Mouse (Mus musculus) brown adipose tissue, adult 24 weeks (tissue): ENCODE measurements at regions not wholly inside any gene's neighbourhood (a gene's known extent, or its start where the extent isn't known, plus 50 kb on each side); places are given as distances from the start of the nearest gene placed in this dataset.

Source experiments
- H3K27ac ChIP-seq: fragments of 200-500 bp; replicated peaks from 2 replicates; pipeline ENCODE4 v1.5.1; 2012; ENCODE audit warnings: low read depth, mild to moderate bottlenecking, low read length
- H3K4me1 ChIP-seq: fragments of 200-500 bp; 2 replicates; pipeline ENCODE4 v1.6.1; 2012; ENCODE audit warnings: low read length, mixed read lengths; ENCODE audit not compliant: control insufficient read depth, insufficient read depth, insufficient read length
- H3K4me3 ChIP-seq: fragments of 200-500 bp; 2 replicates; pipeline ENCODE4 v1.5.1; 2012; ENCODE audit warnings: low read depth, mild to moderate bottlenecking, low read length, moderate library complexity; ENCODE audit not compliant: insufficient read depth

DNA sequence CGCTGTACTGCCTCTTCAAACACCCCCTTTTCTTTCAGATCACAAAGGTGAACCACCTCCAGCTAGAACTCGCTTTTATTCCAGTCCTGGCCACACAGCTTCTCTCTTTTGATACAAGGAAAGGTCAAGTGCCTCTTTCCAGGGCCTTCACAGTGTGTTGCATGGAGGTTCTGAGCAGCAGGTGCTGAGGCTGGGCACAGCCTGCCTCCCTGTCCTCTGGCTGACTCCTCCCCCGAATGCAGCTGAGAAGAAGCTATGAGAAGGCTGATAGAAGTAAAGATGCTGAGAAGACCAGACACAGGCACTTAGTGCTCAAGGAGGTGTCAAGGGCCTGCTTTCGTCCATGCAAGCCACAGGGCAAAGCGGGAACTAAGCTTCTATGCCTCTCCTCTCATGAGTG, 248.2 kb downstream of the Pdcd6ip start:
- Histone ChIP-seq H3K27ac (no peak overlapping the region), H3K4me3 (no peak overlapping the region), H3K4me1 (no peaks in the 10 kb centered on the region)

DNA sequence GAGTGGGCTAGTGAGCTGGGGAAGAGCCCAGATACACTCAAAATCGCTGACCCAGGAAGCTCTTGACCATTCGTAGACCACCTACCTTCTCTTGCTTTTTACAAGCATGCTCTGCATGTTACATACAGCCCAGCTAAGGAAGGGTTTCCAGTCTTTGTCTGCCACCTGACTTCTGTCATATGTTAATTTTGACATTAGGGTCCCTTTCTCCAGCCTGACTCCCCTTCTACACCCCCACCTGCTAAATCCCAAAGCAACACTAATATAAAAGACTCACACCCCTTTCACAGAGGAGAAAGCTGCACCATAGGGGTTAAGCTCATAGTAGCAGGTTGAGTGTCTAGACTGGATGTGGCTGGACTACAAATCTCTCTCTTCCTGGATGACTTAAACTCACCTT, 248.8 kb downstream of the Pdcd6ip start:
- no peak overlapping the region for H3K4me3 ChIP-seq
- H3K4me1 ChIP-seq = no peaks in the 10 kb centered on the region
- no peak overlapping the region for H3K27ac ChIP-seq

DNA sequence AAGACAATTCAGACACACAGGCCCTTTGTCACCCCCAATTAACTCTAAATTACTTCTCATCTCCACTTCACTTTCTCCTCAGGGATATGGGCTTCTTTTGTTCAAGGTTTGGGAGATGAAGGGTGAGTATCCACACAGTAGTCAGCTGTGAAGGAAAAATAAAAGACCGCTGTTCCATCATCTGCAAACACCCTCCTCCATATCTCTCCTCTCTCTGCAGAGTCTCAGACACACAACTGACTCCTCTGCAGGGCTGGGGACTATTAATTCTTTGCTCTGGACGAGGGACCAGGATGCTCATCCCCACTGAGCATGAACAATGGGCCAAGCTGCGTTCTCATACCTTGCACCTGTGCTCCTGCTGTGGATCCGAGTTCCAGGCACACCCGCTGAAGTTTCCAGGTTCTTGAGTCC, 249.3 kb downstream of the Pdcd6ip start:
- H3K4me3 ChIP-seq = no peak overlapping the region
- no peak overlapping the region for H3K27ac ChIP-seq
- H3K4me1 ChIP-seq = no peaks in the 10 kb centered on the region

DNA sequence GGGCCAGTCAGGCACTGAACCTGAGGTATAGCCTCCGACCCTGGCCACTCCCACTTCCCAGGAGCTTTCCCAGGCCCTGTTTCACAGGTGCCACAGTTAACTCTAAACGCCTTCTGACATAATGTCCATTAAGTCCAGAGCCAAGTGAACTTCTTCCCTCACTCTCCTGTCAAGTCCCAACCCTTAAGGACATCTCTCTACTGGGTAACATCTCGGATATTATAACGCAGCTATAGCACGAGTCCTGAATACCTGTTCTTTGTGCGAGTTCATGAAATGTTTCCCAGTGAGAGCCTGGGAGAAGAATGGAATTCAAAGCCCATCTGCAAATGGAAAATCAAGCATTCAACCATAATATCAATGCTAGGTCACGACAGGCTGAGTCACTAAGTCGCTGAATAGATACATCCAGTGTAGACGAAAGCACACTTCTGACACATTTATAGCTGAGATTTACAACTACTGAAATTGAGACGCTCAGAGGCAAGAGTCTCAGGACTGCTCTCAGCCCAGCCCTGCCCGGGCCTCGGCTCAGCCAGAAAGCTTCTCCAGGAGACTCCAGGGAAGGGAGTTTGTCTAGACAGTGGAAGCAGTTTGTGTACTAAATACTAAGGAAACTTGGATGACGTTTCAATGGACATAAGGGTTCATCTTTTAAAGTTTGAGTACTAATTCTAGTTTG, 250.7 kb downstream of the Pdcd6ip start:
- Histone ChIP-seq H3K27ac (no peak overlapping the region), H3K4me3 (no peak overlapping the region), H3K4me1 (no peaks in the 10 kb centered on the region)

DNA sequence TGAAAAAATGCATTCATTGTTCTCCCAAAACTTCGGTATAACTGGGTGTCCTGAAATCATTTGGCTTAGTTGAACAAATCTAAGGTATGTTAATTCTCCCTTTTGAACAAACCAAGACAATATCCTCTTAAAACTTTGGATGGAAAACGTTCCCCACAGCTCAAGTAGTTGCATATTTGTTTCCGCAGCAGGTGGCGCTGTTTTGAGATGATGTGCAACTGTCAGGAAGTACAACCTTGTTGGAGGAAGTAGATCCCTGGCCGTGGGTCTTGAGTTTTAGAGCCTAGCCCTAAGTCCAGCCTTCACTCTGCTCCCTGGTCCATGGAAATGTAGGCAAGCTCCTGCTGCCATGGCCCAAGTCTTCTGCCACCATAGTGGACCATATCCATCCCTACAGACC, 252.5 kb downstream of the Pdcd6ip start:
- Histone ChIP-seq H3K27ac (no peak overlapping the region), H3K4me1 (no peaks in the 10 kb centered on the region), H3K4me3 (no peak overlapping the region)

DNA sequence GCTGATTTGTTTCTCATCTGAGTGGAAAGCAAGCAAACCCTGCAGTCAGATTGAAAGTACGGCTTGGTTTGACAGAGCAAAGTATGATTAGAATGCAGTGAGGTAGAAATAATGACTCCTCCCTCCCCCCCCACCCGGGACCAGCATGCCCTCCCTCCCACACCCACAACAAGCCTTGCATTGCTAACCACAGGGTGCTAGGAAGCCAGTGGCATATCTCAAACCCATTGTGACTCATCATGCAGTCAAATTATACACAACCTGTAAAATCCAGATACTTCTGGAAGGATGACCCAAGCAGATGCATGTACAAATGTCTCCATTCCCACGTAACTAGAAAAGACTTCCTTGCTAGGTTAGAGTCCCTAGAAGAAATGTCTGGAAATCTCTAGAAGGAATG, 254.8 kb downstream of the Pdcd6ip start:
- Histone ChIP-seq H3K4me3 (no peak overlapping the region), H3K27ac (no peak overlapping the region), H3K4me1 (no peaks in the 10 kb centered on the region)

DNA sequence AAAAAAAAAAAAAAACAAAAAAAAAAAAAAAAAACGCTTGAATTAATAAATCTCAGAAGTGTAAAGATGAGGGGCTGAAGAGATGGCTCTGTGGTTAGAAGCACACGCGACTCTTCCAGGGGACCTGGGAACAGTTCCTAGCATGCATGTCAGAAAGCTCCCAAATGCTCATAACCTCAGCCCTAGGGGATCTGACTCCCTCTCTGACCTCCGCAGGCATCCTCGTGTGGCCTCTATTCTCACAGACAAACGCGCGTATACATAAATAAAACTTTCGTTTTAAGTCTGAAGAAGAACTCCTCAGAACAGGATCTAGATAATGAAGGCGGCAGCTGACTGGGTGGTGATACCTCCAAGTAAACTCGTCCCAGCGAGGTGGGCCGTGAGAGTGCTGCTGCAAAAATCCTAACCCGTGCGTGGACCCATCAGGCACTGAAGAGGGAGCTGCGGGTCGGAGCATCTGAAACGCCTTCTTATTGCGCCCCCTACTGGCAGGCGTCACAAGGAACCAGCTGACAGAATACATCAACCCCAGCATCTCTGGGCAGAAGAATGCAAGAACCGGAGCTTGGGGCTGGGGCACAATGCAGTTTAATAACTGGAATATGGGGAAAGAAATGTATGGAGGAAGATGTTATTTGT, 266.2 kb downstream of the Pdcd6ip start:
- Histone ChIP-seq H3K4me1 (no peaks in the 10 kb centered on the region), H3K4me3 (peak overlapping the region; percentile 52), H3K27ac (no peak overlapping the region)

DNA sequence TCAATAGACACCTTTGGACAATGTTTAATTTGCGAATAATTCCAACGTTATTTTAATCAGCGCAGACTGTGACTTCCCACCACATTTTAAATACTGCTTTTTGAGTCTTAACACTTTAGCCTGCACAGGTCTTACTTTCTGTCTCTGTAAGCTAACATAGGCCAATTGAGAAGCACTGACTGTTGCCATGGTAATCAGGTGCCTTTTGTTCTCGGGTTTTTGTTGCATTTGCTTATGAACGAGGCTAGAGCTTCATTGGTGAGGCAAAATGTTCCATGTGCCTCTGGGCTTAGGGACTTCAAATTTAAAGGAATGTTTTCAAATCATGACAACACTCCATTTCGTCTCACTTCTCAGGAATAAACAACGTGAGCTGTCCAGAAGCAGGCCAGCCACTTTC, 269.7 kb downstream of the Pdcd6ip start:
- Histone ChIP-seq H3K27ac (no peak overlapping the region), H3K4me3 (no peak overlapping the region), H3K4me1 (no peaks in the 10 kb centered on the region)

DNA sequence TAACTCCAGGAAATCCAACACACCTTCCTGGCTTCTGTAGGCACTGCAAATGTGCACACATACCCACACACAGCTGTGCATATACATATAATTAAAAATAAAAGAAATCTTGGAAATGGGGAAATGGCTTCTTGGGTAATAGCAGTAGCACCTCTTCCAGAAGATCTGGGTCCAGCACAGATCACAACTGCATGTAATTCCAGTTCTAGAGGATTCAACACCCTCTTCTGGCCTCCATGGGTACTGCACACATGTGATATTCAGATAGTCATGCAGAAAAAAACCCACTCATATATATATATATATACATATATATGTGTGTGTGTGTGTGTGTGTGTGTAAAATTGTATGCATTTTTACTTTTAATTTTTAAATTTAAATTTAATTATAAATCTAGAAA, 272.1 kb downstream of the Pdcd6ip start:
- Histone ChIP-seq H3K4me1 (no peaks in the 10 kb centered on the region), H3K4me3 (no peak overlapping the region), H3K27ac (no peak overlapping the region)

DNA sequence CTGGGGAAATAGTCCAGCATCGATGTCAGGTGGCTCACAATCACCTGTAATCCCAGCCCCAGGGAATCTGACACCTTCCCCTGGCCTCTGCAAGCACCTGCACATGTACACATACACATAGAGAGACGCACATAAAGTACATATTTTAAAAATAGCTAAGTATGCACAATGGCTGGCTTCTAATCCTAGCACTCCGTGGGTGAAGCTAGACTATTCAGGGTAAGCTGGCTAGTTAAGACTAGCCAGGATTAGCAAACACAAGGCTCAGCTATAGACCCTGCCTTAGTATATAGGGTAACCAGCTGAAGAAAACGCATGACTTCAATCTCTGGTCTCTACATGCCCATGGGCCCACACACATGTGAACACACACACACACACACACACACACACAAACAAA, 274.6 kb downstream of the Pdcd6ip start:
- Histone ChIP-seq H3K4me3 (no peak overlapping the region), H3K4me1 (no peaks in the 10 kb centered on the region), H3K27ac (no peak overlapping the region)

DNA sequence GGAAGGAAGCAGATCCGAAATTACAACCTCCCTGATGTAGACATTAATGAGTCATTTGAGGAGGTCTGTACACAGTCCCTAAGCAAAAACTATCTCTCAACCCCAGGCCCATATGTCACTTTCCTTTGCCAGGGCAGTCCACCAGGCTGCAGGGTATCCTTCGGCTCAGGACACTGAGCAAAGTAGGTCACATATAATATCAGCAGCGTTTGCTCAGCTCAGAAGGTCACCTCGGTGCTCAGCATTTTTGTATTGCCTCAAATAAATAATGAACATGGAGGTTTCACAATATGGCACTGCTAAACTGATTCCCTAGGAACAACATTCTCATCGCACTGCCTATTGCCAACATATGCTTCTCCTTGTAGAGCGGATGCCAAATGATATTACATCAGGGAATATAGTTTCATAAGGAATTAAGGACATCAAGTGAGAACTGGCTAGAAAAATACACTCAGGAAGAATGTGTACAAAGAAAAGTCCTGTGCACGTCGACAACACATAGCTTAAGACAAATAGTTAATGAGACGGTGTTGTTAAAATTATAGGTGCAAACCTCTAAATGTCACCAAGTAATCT, 275.4 kb downstream of the Pdcd6ip start:
- H3K4me3 ChIP-seq = no peak overlapping the region
- no peak overlapping the region for H3K27ac ChIP-seq
- H3K4me1 ChIP-seq = no peaks in the 10 kb centered on the region

DNA sequence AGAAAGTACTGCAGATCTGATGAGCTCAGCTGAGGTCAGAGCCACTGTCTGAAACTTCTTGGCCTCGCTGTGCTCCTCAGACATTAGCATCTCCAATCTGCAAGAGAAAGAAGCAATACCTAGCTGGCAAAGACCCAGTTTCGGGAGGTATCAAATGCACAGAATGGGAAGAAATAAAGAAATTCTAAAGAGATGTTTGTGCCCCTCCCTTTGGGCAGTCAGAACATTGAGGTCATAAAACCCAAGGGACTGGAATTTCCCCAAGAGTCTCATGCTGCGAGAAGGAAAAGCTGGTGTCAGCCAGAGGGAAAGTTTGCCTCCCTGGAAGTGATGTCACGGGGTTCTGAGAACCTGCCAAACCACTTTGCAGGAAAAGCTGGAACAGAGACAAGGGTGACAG, 277.6 kb downstream of the Pdcd6ip start:
- H3K4me3 ChIP-seq = no peak overlapping the region
- no peak overlapping the region for H3K27ac ChIP-seq
- no peaks in the 10 kb centered on the region for H3K4me1 ChIP-seq

DNA sequence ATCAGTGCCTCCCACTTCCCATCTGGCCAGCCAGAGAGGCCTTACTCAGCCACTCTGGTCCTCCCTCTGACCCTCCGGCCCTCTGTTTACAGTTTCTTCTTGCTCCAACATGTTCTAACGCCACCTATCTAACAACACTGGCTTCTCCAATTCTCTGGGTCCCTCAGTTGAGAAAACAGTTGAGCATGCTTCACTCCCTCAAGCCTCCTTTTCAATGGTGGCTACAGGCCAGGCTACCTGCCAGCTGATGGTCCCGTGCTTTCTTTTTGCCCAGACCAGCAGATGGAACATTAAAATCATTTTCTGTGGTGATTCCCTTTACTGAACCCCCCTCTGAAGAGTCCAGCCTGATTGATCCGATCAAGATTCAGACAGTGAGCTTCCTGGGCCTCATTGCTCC, 280.8 kb downstream of the Pdcd6ip start:
- Histone ChIP-seq H3K4me1 (no peaks in the 10 kb centered on the region), H3K4me3 (no peak overlapping the region), H3K27ac (no peak overlapping the region)

DNA sequence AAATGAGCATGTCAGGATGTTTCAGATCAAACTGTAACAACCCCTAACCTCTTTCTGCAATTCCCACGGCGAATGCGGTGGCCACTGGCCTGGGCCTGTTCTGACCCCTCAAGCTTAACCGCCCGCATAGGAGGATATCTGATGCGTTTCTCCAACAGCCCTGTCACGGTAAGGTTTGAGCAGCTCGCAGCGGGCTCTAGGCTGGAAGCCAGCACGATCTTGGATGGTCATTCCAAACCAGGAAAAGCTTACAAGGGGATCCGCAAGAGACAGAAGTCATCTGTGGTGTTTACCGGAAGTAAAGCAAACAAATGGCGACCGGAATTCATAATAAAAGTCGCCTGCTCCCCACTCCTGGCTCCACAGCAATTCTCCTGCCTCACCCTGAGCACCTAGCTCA, 281.7 kb downstream of the Pdcd6ip start:
- Histone ChIP-seq H3K4me1 (no peaks in the 10 kb centered on the region), H3K27ac (no peak overlapping the region)

DNA sequence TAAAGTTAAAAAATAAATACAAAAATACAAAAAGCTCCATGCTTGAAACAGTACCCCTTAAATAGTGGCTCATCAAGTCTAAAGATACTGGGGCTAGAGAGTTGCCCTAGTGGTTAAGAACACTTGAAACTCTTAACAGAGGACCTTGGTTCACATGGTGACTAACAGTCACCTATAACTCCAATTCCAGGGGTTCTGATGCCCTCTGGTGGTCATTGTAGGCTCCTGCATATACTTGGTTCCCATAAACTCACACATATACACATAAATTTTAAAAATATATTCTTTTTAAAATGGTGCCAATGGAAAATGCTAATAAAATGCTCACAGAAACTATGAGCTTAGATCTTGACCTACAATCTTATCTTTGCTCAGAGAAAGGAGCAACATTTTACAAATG, 286.4 kb downstream of the Pdcd6ip start:
- Histone ChIP-seq H3K4me1 (no peaks in the 10 kb centered on the region), H3K4me3 (no peak overlapping the region), H3K27ac (no peak overlapping the region)

More for the DNA sequence above, 281.7 kb downstream of the Pdcd6ip start:
- H3K4me3 ChIP-seq = no peak overlapping the region

DNA sequence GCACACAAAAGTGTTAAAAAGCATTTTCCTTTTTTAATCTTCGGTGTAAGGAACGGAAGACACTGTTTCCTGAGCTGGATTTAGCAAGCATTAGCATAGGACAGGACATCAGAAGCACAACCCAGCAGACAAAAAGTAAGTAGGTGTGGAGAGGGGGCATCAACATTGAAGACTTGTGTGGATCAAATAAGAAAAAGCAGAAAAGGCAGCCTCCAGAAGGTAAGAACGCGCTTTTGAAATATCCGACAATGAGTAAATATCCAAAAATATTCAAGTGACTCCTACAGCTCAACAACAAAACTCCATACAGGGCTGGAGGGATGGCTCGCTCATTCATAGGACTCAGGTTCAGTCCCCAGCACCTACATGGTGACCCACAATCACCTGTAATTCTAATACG, 286.9 kb downstream of the Pdcd6ip start:
- Histone ChIP-seq H3K4me1 (no peaks in the 10 kb centered on the region), H3K27ac (no peak overlapping the region), H3K4me3 (no peak overlapping the region)
